Mouse (Mus musculus) forebrain, embryonic 12.5 days (tissue): ENCODE results near the gene Col9a2. TPM values are rescaled to one million over a fixed set of nuclear protein-coding genes. Genes with fewer than 3 reads are reported as not detected.
"Not testable (repeated sequence)": the region's sequence is repeated elsewhere in the genome, so short reads cannot be mapped to it uniquely, and the experiment has no call there.

Source experiments
- ATAC-seq: fragments of 200-750 bp; cut with Nextera tagmentation; 2 replicates; pipeline ENCODE4 v1.8.0; 2017; ENCODE audit warnings: moderate TSS enrichment; ENCODE audit not compliant: low FRiP score
- H3K27ac ChIP-seq: fragments of 300-500 bp; sonication (generic); 2 replicates; pipeline ENCODE4 v1.5.1; 2016; ENCODE audit warnings: mild to moderate bottlenecking
- H3K27me3 ChIP-seq: fragments of 300-500 bp; sonication (generic); 2 replicates; pipeline ENCODE4 v1.6.1; 2016; ENCODE audit warnings: mild to moderate bottlenecking
- H3K36me3 ChIP-seq: fragments of 300-500 bp; sonication (generic); replicated peaks from 2 replicates; pipeline ENCODE4 v1.6.1; 2016; ENCODE audit warnings: mild to moderate bottlenecking
- H3K4me1 ChIP-seq: fragments of 300-500 bp; sonication (generic); 2 replicates; pipeline ENCODE4 v1.6.1; 2016
- H3K4me2 ChIP-seq: fragments of 300-500 bp; sonication (generic); 2 replicates; pipeline ENCODE4 v1.6.1; 2016; ENCODE audit warnings: mild to moderate bottlenecking, moderate library complexity
- H3K4me3 ChIP-seq: fragments of 300-500 bp; sonication (generic); replicated peaks from 2 replicates; pipeline ENCODE4 v1.5.1; 2016; ENCODE audit warnings: mild to moderate bottlenecking
- H3K9ac ChIP-seq: fragments of 300-500 bp; sonication (generic); 2 replicates; pipeline ENCODE4 v1.6.1; 2016; ENCODE audit warnings: mild to moderate bottlenecking
- H3K9me3 ChIP-seq: fragments of 300-500 bp; sonication (generic); 2 replicates; pipeline ENCODE4 v1.6.1; 2016
- WGBS: fragments of 180-500 bp; shearing (Covaris S2); methylation state at CpG from one replicate; pipeline ENCODE4 v1.1.7; 2016; 5-methylcytosine and 5-hydroxymethylcytosine counted together
- polyA plus RNA-seq: library from polyadenylated mRNA; unstranded; fragments of >200 nt; fragmentation: Nextera tagmentation; extraction: Ambion mirVana; gene quantifications from 2 replicates; pipeline ENCODE4 v1.2.1, GENCODE M21; 2016

Gene Col9a2
- polyA plus RNA-seq, 1 experiment from 2014 or later: 7.9 TPM

GRCm38 (mm10) chr4:121056342-121056741 is 17.2 kb downstream of the Col9a2 start:
- H3K36me3 ChIP-seq: peaks cover 14% of the 10 kb centered on the region
- H3K27me3 ChIP-seq: peaks cover 18% of the 10 kb centered on the region
- no peak overlapping the region for H3K4me2 ChIP-seq
- H3K4me3 ChIP-seq: no peak overlapping the region
- H3K4me1 ChIP-seq: peaks cover 13% of the 10 kb centered on the region; the same call in 1 of the 2 replicates
- no peaks in the 10 kb centered on the region for H3K9me3 ChIP-seq
- no peak for ATAC-seq
- H3K9ac ChIP-seq: no peak overlapping the region
- WGBS: 43% methylated on average over 3 of the region's 3 CpGs
- no peak overlapping the region for H3K27ac ChIP-seq

- peaks cover 14% of the 10 kb centered on the region for H3K36me3 ChIP-seq
- H3K4me2 ChIP-seq: no peak overlapping the region
- ATAC-seq: no peak
- no peaks in the 10 kb centered on the region for H3K9me3 ChIP-seq
- H3K4me3 ChIP-seq: no peak overlapping the region
- H3K27ac ChIP-seq: no peak overlapping the region
- WGBS: 78% methylated on average over 2 of the region's 2 CpGs
- H3K4me1 ChIP-seq: peaks cover 10% of the 10 kb centered on the region; the same call in 1 of the 2 replicates
- no peak overlapping the region for H3K9ac ChIP-seq
- peaks cover 18% of the 10 kb centered on the region for H3K27me3 ChIP-seq
These were observed 17.8 kb downstream of the Col9a2 start for GRCm38 (mm10) chr4:121057032-121057431.

GRCm38 (mm10) chr4:121059218-121059617 is 20.0 kb downstream of the Col9a2 start:
- H3K4me2 ChIP-seq, H3K4me3 ChIP-seq, H3K27me3 ChIP-seq, H3K9me3 ChIP-seq, H3K4me1 ChIP-seq, H3K9ac ChIP-seq, ATAC-seq, H3K27ac ChIP-seq: not testable (repeated sequence)
- 96% methylated on average over 10 of the region's 10 CpGs for WGBS
- peaks cover 21% of the 10 kb centered on the region for H3K36me3 ChIP-seq

GRCm38 (mm10) chr4:121065336-121065735 is 26.2 kb downstream of the Col9a2 start:
- Histone ChIP-seq H3K4me1 (no peaks in the 10 kb centered on the region), H3K27ac (no peak overlapping the region), H3K36me3 (peaks cover 40% of the 10 kb centered on the region), H3K9me3 (no peaks in the 10 kb centered on the region), H3K27me3 (no peaks in the 10 kb centered on the region), H3K4me3 (no peak overlapping the region), H3K4me2 (no peak overlapping the region), H3K9ac (no peak overlapping the region)
- ATAC-seq: no peak
- WGBS: 89% methylated on average over 2 of the region's 2 CpGs

GRCm38 (mm10) chr4:121074250-121074649 is 35.1 kb downstream of the Col9a2 start:
- WGBS: 84% methylated on average over 4 of the region's 4 CpGs
- H3K36me3 ChIP-seq: peaks cover 54% of the 10 kb centered on the region

GRCm38 (mm10) chr4:121077915-121078646 is 38.9 kb downstream of the Col9a2 start:
- WGBS: 91% methylated on average over 3 of the region's 3 CpGs
- ATAC-seq: no peak
- Histone ChIP-seq H3K27ac (no peak overlapping the region), H3K36me3 (peaks cover 78% of the 10 kb centered on the region), H3K4me2 (no peak overlapping the region), H3K9ac (no peak overlapping the region), H3K4me1 (no peaks in the 10 kb centered on the region), H3K9me3 (no peaks in the 10 kb centered on the region), H3K4me3 (no peak overlapping the region), H3K27me3 (no peaks in the 10 kb centered on the region)

More at GRCm38 (mm10) chr4:121074250-121074649, 35.1 kb downstream of the Col9a2 start:
- Histone ChIP-seq H3K27ac (no peak overlapping the region), H3K4me2 (no peak overlapping the region), H3K4me1 (no peaks in the 10 kb centered on the region), H3K9me3 (no peaks in the 10 kb centered on the region), H3K4me3 (no peak overlapping the region), H3K9ac (no peak overlapping the region), H3K27me3 (no peaks in the 10 kb centered on the region)
- no peak for ATAC-seq

GRCm38 (mm10) chr4:121080395-121080794 is 41.2 kb downstream of the Col9a2 start:
- H3K4me1 ChIP-seq: no peaks in the 10 kb centered on the region
- WGBS: 91% methylated on average over 1 of the region's 1 CpGs
- H3K9ac ChIP-seq: no peak overlapping the region
- no peak overlapping the region for H3K27ac ChIP-seq
- H3K27me3 ChIP-seq: no peaks in the 10 kb centered on the region
- H3K36me3 ChIP-seq: peaks cover 79% of the 10 kb centered on the region
- H3K4me3 ChIP-seq: no peak overlapping the region
- H3K9me3 ChIP-seq: no peaks in the 10 kb centered on the region
- no peak overlapping the region for H3K4me2 ChIP-seq
- no peak for ATAC-seq

GRCm38 (mm10) chr4:121084506-121084905 is 45.3 kb downstream of the Col9a2 start:
- ATAC-seq: no peak
- no peak overlapping the region for H3K9ac ChIP-seq
- H3K36me3 ChIP-seq: peaks cover 68% of the 10 kb centered on the region

GRCm38 (mm10) chr4:121088696-121089095 is 49.5 kb downstream of the Col9a2 start:
- Histone ChIP-seq H3K9me3 (no peaks in the 10 kb centered on the region), H3K4me2 (no peak overlapping the region), H3K9ac (no peak overlapping the region), H3K36me3 (peaks cover 63% of the 10 kb centered on the region), H3K27ac (no peak overlapping the region), H3K4me3 (no peak overlapping the region), H3K4me1 (no peaks in the 10 kb centered on the region), H3K27me3 (no peaks in the 10 kb centered on the region)
- 91% methylated on average over 2 of the region's 2 CpGs for WGBS
- no peak for ATAC-seq

More at GRCm38 (mm10) chr4:121084506-121084905, 45.3 kb downstream of the Col9a2 start:
- Histone ChIP-seq H3K27ac (no peak overlapping the region), H3K4me3 (no peak overlapping the region), H3K9me3 (no peaks in the 10 kb centered on the region), H3K4me1 (no peaks in the 10 kb centered on the region), H3K4me2 (no peak overlapping the region), H3K27me3 (no peaks in the 10 kb centered on the region)

GRCm38 (mm10) chr4:121090211-121090610 is 51.0 kb downstream of the Col9a2 start:
- no peak overlapping the region for H3K4me3 ChIP-seq
- ATAC-seq: no peak

GRCm38 (mm10) chr4:121097650-121098378 is 58.6 kb downstream of the Col9a2 start, which contains the start of gene Zmpste24:
TSS of gene Zmpste24 (minus strand) at chr4:121098241.
- Histone ChIP-seq H3K4me1 (peaks cover 13% of the 10 kb centered on the region), H3K4me2 (peak within 1 kb of the TSS; percentile 76), H3K27ac (peak within 1 kb of the TSS; percentile 57; the same call in 1 of the 2 replicates), H3K4me3 (peak within 1 kb of the TSS; percentile 76), H3K36me3 (peaks cover 23% of the 10 kb centered on the region), H3K27me3 (no peaks in the 10 kb centered on the region; the same call in 1 of the 2 replicates), H3K9ac (peak within 1 kb of the TSS; percentile 70), H3K9me3 (no peaks in the 10 kb centered on the region)
- under 1% methylated on average over 39 of the region's 39 CpGs for WGBS
- ATAC-seq: peak; percentile 91

More at GRCm38 (mm10) chr4:121090211-121090610, 51.0 kb downstream of the Col9a2 start:
- WGBS: 96% methylated on average over 4 of the region's 4 CpGs
- Histone ChIP-seq H3K9me3 (no peaks in the 10 kb centered on the region), H3K36me3 (peaks cover 65% of the 10 kb centered on the region), H3K4me1 (no peaks in the 10 kb centered on the region), H3K9ac (no peak overlapping the region), H3K27me3 (no peaks in the 10 kb centered on the region), H3K4me2 (no peak overlapping the region), H3K27ac (no peak overlapping the region)

- 83% methylated on average over 4 of the region's 4 CpGs for WGBS
- Histone ChIP-seq H3K4me1 (no peaks in the 10 kb centered on the region; the same call in 1 of the 2 replicates), H3K4me2 (no peak overlapping the region), H3K9ac (no peak overlapping the region), H3K4me3 (no peak overlapping the region), H3K9me3 (no peaks in the 10 kb centered on the region), H3K36me3 (no peaks in the 10 kb centered on the region), H3K27me3 (no peaks in the 10 kb centered on the region; the same call in 1 of the 2 replicates), H3K27ac (no peak overlapping the region)
- ATAC-seq: no peak
These were observed 64.1 kb downstream of the Col9a2 start for GRCm38 (mm10) chr4:121103304-121103703.
